ENCODE assay signal across 20 mouse cellular contexts in genomic region chr17:86762479-86763242, GRCm38 (mm10). TPM values are rescaled to one million over a fixed set of nuclear protein-coding genes. Genes with fewer than 3 reads are reported as not detected.
DNase-seq lines count a peak whose midpoint lies in the region; ATAC-seq and TF ChIP-seq lines count a peak whose summit lies in the region.
"Had no signal": no experiment of that assay in that cellular context is flagged by ENCODE, and none has a peak within 500 bp of the region (broad histone marks: within the 10 kb centered on the region; RNA-seq: fewer than 3 reads in every experiment).

No protein-coding gene starts in this region.

- H3K9me3 ChIP-seq in heart, postnatal 0 days (replicated peaks; ENCODE audit: control insufficient read depth, low read length), result no peaks in the 10 kb centered on the region
- H3K9me3 ChIP-seq in limb, embryonic 10.5 days (replicated peaks), result no peaks in the 10 kb centered on the region
- H3K9me3 ChIP-seq: hindbrain, embryonic 13.5 days; liver, embryonic 13.5 days had no signal

- H3K27ac ChIP-seq in heart, postnatal 0 days (ENCODE audit: low read depth), result peak overlapping the region; percentile 38
- peak overlapping the region; percentile 70 for H3K27ac ChIP-seq in limb, embryonic 10.5 days
- H3K27ac ChIP-seq: hindbrain, embryonic 13.5 days; liver, embryonic 13.5 days had no signal

- H3K9ac ChIP-seq in heart, postnatal 0 days (replicated peaks; ENCODE audit: low read depth, low read length), result no peak overlapping the region
- H3K9ac ChIP-seq: hindbrain, embryonic 13.5 days; liver, embryonic 13.5 days had no signal

- 57% methylated on average over 11 of the region's 11 CpGs for WGBS in heart, postnatal 0 days
- WGBS in limb, embryonic 10.5 days, result 83% methylated on average over 11 of the region's 11 CpGs

- no peaks in the 10 kb centered on the region for H3K36me3 ChIP-seq in heart, postnatal 0 days (replicated peaks; ENCODE audit: control insufficient read depth, insufficient read depth, low read length)
- H3K36me3 ChIP-seq in limb, embryonic 10.5 days, result no peaks in the 10 kb centered on the region
- H3K36me3 ChIP-seq: G1E; hindbrain, embryonic 13.5 days; liver, embryonic 13.5 days had no signal

- no peak overlapping the region for H3K4me2 ChIP-seq in heart, postnatal 0 days (ENCODE audit: low read depth, low read length)
- H3K4me2 ChIP-seq: hindbrain, embryonic 13.5 days; liver, embryonic 13.5 days had no signal

- no peak for ATAC-seq in heart, postnatal 0 days (ENCODE audit: insufficient read depth, low read depth)
- ATAC-seq in megakaryocyte progenitor cell, adult 5-6 weeks (replicated peaks; ENCODE audit: poor library complexity), result no peak
- ATAC-seq: CD4-positive, CD25-positive, alpha-beta regulatory T cell, adult 4 months; midbrain, embryonic 16.5 days had no signal

- no peak overlapping the region for H3K4me3 ChIP-seq in heart, postnatal 0 days (ENCODE audit: low read depth, low read length)
- no peak overlapping the region for H3K4me3 ChIP-seq in limb, embryonic 10.5 days
- H3K4me3 ChIP-seq: hindbrain, embryonic 13.5 days; liver, embryonic 13.5 days had no signal

- H3K27me3 ChIP-seq in heart, postnatal 0 days (ENCODE audit: control insufficient read depth, insufficient read depth, low read length), result no peaks in the 10 kb centered on the region
- H3K27me3 ChIP-seq in limb, embryonic 10.5 days (ENCODE audit: low read depth, poor library complexity, severe bottlenecking), result peaks cover 2% of the 10 kb centered on the region; the same call in 1 of the 2 replicates
- H3K27me3 ChIP-seq: liver, embryonic 13.5 days had no signal

- no peak for TF ChIP-seq EP300 in heart, postnatal 0 days (IDR thresholded peaks at IDR 0.05; ENCODE audit: low read depth)

- peaks cover 20% of the 10 kb centered on the region for H3K4me1 ChIP-seq in heart, postnatal 0 days (ENCODE audit: control insufficient read depth, insufficient read depth)
- H3K4me1 ChIP-seq in limb, embryonic 10.5 days, result peaks cover 30% of the 10 kb centered on the region
- H3K4me1 ChIP-seq: hindbrain, embryonic 13.5 days had no signal

- DNase-seq in gastrocnemius, adult 18-20 months (ENCODE audit: low spot score), result peak; percentile 68
- no peak for DNase-seq in gastrocnemius, postnatal 4 days (ENCODE audit: low spot score in 2 of 2)
- no peak for DNase-seq in heart, postnatal 0 days (ENCODE audit: low spot score)
- DNase-seq in heart, adult 8-10 months (ENCODE audit: low spot score), result no peak
- DNase-seq in adipocyte (ENCODE audit: low spot score), result peak; percentile 41
- DNase-seq in limb, embryonic 10.5 days (ENCODE audit: low spot score), result no peak
- DNase-seq in Muller cell, postnatal 12 days (ENCODE audit: inconsistent ontology term), result no peak
- DNase-seq: adrenal gland, adult 2 months; cerebellum, postnatal 14 days; kidney, adult 18-20 months; kidney, postnatal 14 days; liver, embryonic 13.5 days; spleen, adult 18-20 months; thymus, postnatal 14 days had no signal

- no peak for TF ChIP-seq CTCF in heart, postnatal 0 days (IDR thresholded peaks at IDR 0.05; ENCODE audit: low read depth)

RNA-seq across cellular contexts. Expression of gene Epas1, which starts 9.2 kb away (rescaled TPM):
- 100 to 1,000 TPM in 1 of 2 experiments, 10 to 100 TPM in 1; 97.7 to 101 TPM for total RNA-seq in gastrocnemius, adult 18-20 months (2021)
- 10 to 100 TPM; 51.0 to 57.3 TPM for total RNA-seq in gastrocnemius, postnatal 4 days (2021)
- total RNA-seq in heart, postnatal 0 days (2014; rRNA removed; ENCODE audit: low replicate concordance), result 28.7 and 38.3 TPM in 2 replicates
- polyA plus RNA-seq in heart, postnatal 0 days (2015; fragmentation: Nextera tagmentation; extraction: Ambion mirVana), result 9.1 and 9.2 TPM in 2 replicates
- total RNA-seq in heart, adult 8-10 months (2022), result 100 to 1,000 TPM; 241 to 287 (median 262) TPM
- polyA plus RNA-seq in limb, embryonic 10.5 days (2016; fragmentation: Nextera tagmentation; extraction: Ambion mirVana), result 2.8 and 2.9 TPM in 2 replicates
- 0.02 TPM in 1 of 2 replicates, not detected in the other for total RNA-seq in megakaryocyte progenitor cell, adult 5-6 weeks (2015)
- not detected in 2 replicates for total RNA-seq in megakaryocyte progenitor cell, adult 5-6 weeks (2017)
- total RNA-seq: megakaryocyte-erythroid progenitor cell, adult 5-6 weeks had no signal
- polyA plus RNA-seq: G1E had no signal

Comparison
In these comparisons a context has a peak if more than half of its experiments do, and no peak if none do; other contexts are left out.
1. DNase-seq: peak in gastrocnemius, adult 18-20 months (single experiment) and adipocyte (single experiment); none in gastrocnemius, postnatal 4 days (0 of 2), heart, postnatal 0 days (single experiment), heart, adult 8-10 months (single experiment), limb, embryonic 10.5 days (single experiment) and Muller cell, postnatal 12 days (single experiment).
2. RNA of gene Epas1, which starts 9.2 kb away (total RNA-seq): 241 to 287 TPM in heart, adult 8-10 months, 97.7 to 101 TPM in gastrocnemius, adult 18-20 months, 51.0 to 57.3 TPM in gastrocnemius, postnatal 4 days and 28.7 to 38.3 TPM in heart, postnatal 0 days; 0.02 TPM in megakaryocyte progenitor cell, adult 5-6 weeks; every median in the first group is over 10 times any median in the second.